Mouse (Mus musculus): ENCODE data around the gene Nucb2.

Gene Nucb2

GRCm38 (mm10) chr7:116519805-116520204 lies 15.6 kb downstream of the Nucb2 start:
- no peak for DNase-seq (ENCODE audit: low spot score in 2 of 2)

DNA sequence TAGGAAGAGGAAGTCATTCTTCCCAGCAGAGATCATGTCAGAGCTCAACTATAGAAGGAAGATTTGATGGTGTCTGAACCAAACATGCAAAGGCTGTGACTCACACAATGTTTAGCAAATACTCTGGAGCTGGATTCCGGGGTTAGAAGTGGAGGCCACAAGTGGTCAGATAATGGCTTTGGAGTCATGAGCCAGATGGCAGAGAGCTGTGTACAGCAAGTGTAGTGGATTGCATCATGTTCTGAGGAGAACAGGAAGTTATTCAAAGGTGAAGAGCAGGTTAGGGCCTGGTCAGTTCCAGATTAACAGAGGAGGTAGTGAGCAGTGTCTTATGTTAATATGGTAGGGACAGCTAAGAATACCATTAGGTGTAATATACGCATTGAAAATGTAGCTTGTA lies 20.4 kb downstream of the Nucb2 start:
- DNase-seq (ENCODE audit: low spot score in 2 of 2), result no peak

- no peak for DNase-seq (ENCODE audit: low spot score in 2 of 2)
These were observed 25.6 kb downstream of the Nucb2 start for GRCm38 (mm10) chr7:116529793-116530192.

DNA sequence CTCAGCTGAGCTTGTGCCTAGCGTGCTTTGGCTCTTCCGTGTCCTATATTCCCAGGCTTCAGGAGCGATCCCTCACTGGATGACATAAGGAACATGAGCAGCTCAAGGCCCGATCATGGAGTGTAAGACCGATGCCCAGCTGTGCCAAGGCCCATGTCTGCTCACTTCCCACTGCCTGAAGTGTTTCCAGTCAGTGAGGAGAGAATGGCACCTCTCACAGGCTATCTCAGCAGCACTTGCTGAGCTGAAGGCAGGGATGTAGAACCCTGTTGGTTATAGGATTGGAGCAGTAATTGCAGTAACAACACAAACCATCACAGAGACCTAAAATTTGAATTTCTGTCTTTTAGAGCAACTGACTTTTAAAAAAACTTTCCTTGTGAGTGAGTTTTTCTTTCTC lies 26.3 kb downstream of the Nucb2 start:
- DNase-seq (ENCODE audit: low spot score in 2 of 2), result no peak

GRCm38 (mm10) chr7:116531311-116531710 lies 27.1 kb downstream of the Nucb2 start:
- no peak for DNase-seq (ENCODE audit: low spot score in 2 of 2)

- DNase-seq (ENCODE audit: low spot score in 2 of 2), result no peak
These were observed 52.7 kb downstream of the Nucb2 start for GRCm38 (mm10) chr7:116556834-116557233.

DNA sequence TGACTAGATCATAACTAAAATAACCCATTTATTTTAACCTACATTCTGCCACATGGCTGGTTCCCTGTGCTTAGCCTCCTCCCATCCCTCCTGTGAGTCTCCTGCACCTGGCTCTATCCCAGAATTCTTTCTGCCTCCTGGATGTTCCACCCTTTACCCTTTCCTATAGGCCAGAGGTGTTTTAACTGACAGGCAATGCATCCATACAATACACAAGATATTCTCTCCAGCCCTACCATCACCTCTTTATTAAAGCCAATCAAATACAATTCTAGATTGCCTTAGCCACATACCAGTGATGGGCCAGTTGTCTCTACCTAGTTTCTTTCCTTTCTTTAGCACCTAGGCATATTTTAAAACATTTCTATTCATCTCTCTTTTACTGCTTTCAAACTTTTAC lies 70.4 kb downstream of the Nucb2 start:
- no peak for DNase-seq (ENCODE audit: low spot score in 2 of 2)

All from urinary bladder, postnatal 4 days (tissue).